Mouse (Mus musculus) lung, postnatal 0 days (tissue): Measurements from ENCODE around the gene Vrk3.

Source experiments
- CTCF ChIP-seq: IDR thresholded peaks from 2 replicates; pipeline ENCODE4 v1.5.1; 2016; ENCODE audit warnings: antibody characterized with exemption, mild to moderate bottlenecking
- EP300 ChIP-seq: IDR thresholded peaks from 2 replicates; pipeline ENCODE4 v1.6.1; 2016; ENCODE audit warnings: antibody characterized with exemption, mild to moderate bottlenecking, control low read depth

GRCm38 (mm10) chr7:44789531-44789930 lies 41.3 kb downstream of the Vrk3 start:
- no peak for TF ChIP-seq EP300
- TF ChIP-seq CTCF: no peak
